Mouse (Mus musculus): ENCODE measurements around the gene Jade2.

DNA sequence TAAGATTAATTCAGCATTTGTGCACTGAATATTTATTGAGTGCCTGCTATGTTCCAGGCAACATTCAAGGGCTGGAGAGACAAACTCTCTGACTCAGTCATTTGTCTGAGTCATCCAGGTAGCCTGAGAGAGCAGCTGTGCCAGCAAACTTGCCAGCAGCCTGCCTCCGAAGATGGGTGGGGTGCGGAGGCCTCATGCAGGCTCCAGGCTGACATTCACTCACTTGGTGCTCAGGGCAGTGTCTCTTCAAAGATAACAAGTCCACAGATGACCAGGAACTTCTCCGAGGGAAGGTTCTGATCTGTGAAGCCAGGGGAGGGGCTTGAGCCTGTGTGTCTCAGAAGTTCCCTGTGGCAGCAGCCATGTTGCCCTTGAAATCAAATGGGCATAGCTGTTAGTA, 8.6 kb upstream of the Jade2 start:
- TF ChIP-seq GATA1 (IDR thresholded peaks at IDR 0.05; ENCODE audit: borderline replicate concordance, low read length) (no peak), FLI1 (IDR thresholded peaks at IDR 0.05; ENCODE audit: low read length) (no peak)

Data from megakaryocyte, embryonic 14.5 days (primary cell).